Mouse (Mus musculus): ENCODE results near the gene Pkp2.
"Not testable (repeated sequence)": the region's sequence is repeated elsewhere in the genome, so short reads cannot be mapped to it uniquely, and the experiment has no call there.

Gene Pkp2

GRCm38 (mm10) chr16:16213079-16213760, at the start of gene Pkp2:
Gene Pkp2 (plus strand): TSS chr16:16213318.
- in situ Hi-C loops (cut with MboI) = no loop called here

GRCm38 (mm10) chr16:16197374-16197773, 15.7 kb upstream of the Pkp2 start:
- in situ Hi-C loops (cut with MboI) = no loop called here

DNA sequence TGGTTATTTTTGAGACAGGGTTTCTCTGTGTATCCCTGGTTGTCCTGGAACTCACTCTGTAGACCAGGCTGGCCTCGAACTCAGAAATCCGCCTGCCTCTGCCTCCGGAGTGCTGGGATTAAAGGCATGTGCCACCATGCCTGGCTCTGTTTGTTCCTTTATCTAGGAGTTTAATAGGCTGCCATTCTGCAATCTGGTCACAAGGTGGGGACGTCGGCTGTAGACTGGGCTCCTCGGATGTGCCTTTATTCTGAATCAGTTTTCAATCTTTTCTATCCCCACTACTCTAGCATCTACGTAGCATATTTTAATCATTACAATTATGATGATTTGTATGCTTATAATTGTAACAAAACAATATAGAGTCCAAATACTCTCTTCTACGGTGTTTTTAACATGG, 11.1 kb upstream of the Pkp2 start:
- in situ Hi-C loops (cut with MboI) = not testable (repeated sequence)

- in situ Hi-C loops (cut with MboI) = no loop called here
Observed at GRCm38 (mm10) chr16:16204648-16205047, 8.5 kb upstream of the Pkp2 start.

DNA sequence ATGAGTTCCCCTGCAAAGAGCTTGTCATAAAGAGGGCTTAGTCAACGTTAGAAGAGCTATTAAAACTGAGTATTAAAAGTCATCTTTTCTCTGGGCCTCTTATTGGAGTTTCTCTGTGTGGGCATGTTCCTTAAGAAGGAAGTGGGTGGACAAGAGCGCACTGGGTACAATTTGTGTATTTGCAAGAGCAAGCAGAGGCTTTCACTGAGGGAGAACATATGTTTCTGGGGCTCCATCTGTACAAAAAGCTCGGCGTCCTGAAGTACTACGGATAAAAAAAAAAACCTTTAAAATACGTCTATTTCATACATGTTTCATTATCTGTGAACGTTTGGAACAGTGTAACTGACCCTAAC, 417 bp upstream of the Pkp2 start:
- in situ Hi-C loops (cut with MboI) = no loop called here

- in situ Hi-C loops (cut with MboI) = no loop called here
Observed at GRCm38 (mm10) chr16:16213761-16214305, 715 bp downstream of the Pkp2 start.

DNA sequence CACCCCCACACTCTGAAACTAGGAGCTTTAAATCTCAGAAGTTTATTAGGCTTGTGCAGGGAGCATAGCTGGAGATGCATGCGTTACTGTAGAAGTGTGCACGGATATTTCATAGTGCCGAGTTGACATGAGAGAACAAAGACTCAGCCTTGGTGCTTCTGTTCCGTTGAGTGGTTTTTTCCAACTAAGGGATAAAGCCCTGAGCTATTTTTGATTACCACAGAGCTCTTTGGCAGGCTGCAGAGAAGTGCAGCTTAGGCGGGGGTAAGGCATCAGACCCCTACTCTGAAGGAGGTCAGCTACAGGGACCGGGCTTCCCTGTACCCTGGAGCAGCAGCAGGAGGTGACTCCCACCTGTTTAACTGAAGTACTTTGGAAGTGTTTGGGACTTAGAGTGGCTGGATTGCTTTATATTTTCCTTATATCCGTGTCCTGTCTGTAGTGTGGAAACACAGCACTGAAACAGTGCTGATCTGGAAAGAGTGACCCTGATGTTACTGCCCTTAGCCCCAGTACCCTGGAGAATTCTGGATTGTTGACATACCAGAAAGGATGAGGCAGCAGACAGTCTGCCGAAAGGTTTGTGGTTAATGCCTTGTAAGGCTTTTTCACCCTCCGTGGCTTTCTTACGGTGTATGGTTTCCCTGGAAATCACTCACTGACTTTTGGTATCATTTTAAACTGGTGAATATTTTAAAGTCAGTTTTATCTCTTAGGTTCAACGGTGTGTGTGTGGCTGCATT, 2.7 kb downstream of the Pkp2 start:
- in situ Hi-C loops (cut with MboI) = no loop called here

DNA sequence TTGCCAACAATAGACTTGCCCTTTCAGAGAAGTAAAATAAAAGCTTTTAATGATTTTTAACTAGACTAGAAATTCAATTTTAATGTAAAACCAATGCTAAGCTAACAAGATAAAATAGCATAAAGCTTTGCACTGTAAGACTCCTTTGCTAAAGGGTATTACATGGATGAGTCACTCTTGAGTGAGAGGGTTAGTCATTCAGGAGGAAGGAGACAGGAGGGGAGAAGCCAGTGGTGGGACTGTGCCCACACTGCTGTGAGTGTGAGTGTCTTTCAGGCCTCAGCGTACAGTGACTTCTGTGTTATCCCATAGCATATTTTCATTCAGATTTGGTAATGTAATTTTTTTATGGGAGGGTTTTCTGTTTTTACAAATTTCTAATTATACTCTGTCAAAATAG, 3.8 kb downstream of the Pkp2 start:
- in situ Hi-C loops (cut with MboI) = no loop called here

- in situ Hi-C loops (cut with MboI) = no loop called here
Observed at GRCm38 (mm10) chr16:16219835-16220234, 6.7 kb downstream of the Pkp2 start.

DNA sequence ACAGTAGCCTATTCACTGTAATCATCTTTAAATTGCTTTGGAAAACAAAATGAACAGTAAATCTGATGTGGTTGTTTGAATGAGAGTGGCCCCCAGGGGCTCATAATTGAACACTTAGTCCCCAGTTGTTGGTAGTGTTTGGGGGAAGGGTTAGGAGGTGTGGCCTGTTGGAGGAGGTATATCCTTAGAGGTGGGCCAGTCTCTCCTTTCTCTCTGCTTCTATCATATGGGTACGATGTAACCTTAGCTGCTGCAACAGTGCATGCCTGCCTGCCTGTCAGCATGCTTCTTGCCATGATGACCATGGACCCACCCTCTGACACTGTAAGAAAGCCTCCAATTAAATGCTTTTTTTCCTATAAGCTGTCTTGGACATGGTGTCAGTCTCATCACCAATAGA, 9.5 kb downstream of the Pkp2 start:
- in situ Hi-C loops (cut with MboI) = no loop called here

DNA sequence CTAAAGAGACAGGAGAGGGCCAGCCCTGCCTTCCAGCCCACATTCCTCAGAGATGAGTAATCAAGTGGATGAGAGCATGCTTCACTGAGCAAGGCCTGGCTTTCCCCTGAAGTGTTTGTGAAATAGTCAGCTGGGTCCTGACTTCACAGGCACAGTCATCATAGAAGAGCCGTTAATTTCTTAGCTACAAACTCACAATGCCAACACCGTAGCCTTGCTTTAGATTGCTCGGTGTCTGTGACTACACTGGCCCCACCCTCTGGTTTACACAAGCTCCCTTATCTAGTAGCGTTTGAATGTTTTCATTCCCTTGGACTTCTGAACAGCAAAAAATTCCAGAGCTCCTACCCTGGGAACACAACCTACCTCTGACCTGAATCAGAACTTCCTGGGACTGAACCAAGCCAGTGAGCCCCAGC, 11.4 kb downstream of the Pkp2 start:
- in situ Hi-C loops (cut with MboI) = no loop called here

DNA sequence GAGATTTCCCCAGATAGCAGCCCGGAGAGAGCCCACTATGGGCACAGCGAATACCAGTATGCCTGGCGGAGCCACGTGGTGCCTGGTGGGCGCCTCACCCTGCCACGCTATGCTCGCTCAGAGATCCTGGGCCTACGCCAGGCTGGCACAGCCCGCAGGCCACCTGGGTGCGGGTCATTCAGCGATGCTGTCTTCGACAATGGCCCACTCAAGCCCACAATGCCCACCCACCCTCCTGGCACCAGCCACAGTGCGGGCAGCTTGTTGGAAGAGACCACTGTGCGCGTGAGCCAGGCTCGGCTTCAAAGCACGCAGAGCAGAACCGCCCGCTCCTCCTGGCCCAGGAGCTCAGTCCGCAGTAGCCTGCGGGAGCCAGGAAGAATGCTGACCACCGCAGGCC, 12.7 kb downstream of the Pkp2 start:
- in situ Hi-C loops (cut with MboI) = no loop called here

DNA sequence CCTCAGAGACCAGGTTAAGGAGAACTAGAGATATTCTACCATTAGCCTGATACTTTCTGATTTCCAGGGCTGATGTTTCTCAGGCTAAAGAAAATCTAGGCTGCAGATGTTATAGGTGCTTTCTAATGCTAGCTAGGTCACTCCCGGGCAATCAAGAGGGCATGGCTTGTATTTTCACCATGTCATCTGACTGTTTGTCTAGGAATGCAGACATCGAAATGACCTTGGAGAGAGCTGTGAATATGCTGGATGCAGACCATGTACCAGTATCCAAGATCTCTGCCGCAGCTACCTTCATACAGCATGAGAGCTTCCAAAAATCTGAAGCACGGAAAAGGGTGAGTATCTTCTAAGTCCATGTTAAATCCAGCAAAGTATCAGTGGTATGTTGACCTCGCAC, 17.3 kb downstream of the Pkp2 start:
- in situ Hi-C loops (cut with MboI) = no loop called here

- in situ Hi-C loops (cut with MboI) = no loop called here
Observed at GRCm38 (mm10) chr16:16233919-16234318, 20.8 kb downstream of the Pkp2 start.

GRCm38 (mm10) chr16:16236681-16237080, 23.6 kb downstream of the Pkp2 start:
- in situ Hi-C loops (cut with MboI) = not testable (repeated sequence)

DNA sequence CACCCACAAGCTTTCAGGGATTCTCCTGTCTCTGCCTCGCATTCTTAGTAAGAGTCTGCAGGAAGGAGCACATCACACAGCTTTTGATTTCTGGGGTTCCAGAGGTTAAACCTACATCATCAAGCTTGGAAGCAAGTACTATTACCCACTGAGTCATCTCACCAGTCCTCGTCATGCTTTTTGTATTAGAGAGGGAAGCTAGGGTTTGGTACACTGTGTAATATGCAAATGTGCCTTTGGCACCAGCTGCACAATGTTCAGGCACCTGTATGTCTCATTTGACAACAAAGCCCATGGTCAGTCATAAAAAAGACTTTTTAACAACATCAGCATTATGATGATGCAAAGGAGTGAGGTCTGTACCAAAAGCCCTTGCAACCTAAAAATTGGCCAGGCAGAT, 25.2 kb downstream of the Pkp2 start:
- in situ Hi-C loops (cut with MboI) = no loop called here

DNA sequence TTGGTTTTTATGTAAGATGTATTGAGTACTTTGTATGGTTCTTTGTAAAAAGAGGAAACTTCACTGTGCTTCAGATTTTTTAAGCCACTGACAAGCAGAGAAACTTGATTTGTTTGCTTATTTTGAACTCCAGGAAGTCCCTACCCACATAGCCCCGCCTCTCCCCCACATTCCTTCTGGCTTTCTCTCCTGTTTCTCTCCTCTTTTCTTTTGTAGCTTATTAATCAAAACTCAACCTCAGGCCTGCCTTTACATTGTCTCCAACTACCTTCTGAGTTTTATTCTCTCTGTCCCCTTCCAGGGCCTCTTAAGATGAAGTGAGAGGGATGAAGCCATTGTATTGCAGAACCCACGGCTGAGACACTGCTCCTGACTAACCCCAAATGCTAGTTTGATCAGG, 31.6 kb downstream of the Pkp2 start:
- in situ Hi-C loops (cut with MboI) = no loop called here

DNA sequence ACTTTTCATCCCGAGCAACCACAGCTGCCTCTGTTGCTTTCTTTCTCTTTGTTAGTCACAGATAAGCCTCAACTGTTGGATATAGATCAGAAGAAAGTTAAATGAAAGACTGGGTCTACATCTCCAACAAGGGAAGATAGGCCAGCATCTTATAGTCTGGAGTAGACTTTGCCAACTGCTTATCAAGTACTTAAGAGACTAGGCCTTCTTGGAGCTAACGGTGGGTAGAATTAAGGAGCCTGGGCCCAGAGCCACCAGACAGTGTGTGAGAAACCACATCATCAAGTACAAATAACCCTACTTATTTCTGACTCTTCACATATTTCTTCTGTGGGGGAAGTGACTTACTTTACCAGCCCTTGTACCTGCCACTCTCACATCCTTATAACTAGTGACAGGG, 37.4 kb downstream of the Pkp2 start:
- in situ Hi-C loops (cut with MboI) = no loop called here

GRCm38 (mm10) chr16:16253326-16254074, 40.4 kb downstream of the Pkp2 start:
- in situ Hi-C loops (cut with MboI) = no loop called here

- in situ Hi-C loops (cut with MboI) = no loop called here
Observed at GRCm38 (mm10) chr16:16255217-16255616, 42.1 kb downstream of the Pkp2 start.

GRCm38 (mm10) chr16:16255874-16256273, 42.8 kb downstream of the Pkp2 start:
- in situ Hi-C loops (cut with MboI) = no loop called here

DNA sequence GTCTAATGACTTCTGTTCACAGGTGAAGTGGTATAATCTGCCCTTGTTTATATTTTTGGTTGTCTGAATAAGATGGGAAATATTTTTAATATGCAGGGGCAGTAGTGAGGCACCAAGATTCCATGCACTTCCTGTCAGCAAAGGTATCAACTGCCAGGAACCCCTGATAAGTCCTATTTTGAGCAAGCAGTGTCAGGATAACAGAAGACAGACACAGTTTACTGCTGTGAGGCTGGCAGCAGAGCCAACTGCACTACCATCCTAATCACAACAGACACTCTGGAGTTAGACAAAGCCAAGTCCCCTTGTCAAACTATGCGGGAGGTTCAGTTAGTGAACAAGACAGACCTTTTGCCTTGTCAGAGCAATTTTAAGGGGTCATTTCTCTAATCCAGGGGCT, 43.6 kb downstream of the Pkp2 start:
- in situ Hi-C loops (cut with MboI) = no loop called here

- in situ Hi-C loops (cut with MboI) = no loop called here
Observed at GRCm38 (mm10) chr16:16260882-16261281, 47.8 kb downstream of the Pkp2 start.

Data from mature B cell (primary cell).